Mouse (Mus musculus): ENCODE measurements around the gene Hnrnpl. TPM values are rescaled to one million over a fixed set of nuclear protein-coding genes. Genes with fewer than 3 reads are reported as not detected.
"Not testable (repeated sequence)": the region's sequence is repeated elsewhere in the genome, so short reads cannot be mapped to it uniquely, and the experiment has no call there.

Hnrnpl gene
- polyA plus RNA-seq, 1 experiment from 2014 or later, result 284 TPM

- Histone ChIP-seq H3K4me1 (peaks cover 26% of the 10 kb centered on the region), H3K4me2 (replicated peaks) (0 out of 2 replicates have a peak overlapping the region, but pooled peaks have one; percentile 36)
- not testable (repeated sequence) for H3K9ac ChIP-seq; H3K36me3 ChIP-seq; H3K27ac ChIP-seq; H3K9me3 ChIP-seq; H3K27me3 ChIP-seq; H3K4me3 ChIP-seq; ATAC-seq (ENCODE audit: low FRiP score, low read depth)
- WGBS, result 30% methylated on average over 23 of the region's 23 CpGs
These were observed 59.4 kb downstream of the Hnrnpl start for GRCm38 (mm10) chr7:28867508-28868340.

GRCm38 (mm10) chr7:28870901-28871664, 62.7 kb downstream of the Hnrnpl start:
- no peak overlapping the region for H3K4me2 ChIP-seq (replicated peaks)
- no peaks in the 10 kb centered on the region for H3K36me3 ChIP-seq
- no peaks in the 10 kb centered on the region for H3K27me3 ChIP-seq
- WGBS, result 87% methylated on average over 24 of the region's 24 CpGs
- ATAC-seq (ENCODE audit: low FRiP score, low read depth), result no peak
- no peak overlapping the region for H3K9ac ChIP-seq
- no peaks in the 10 kb centered on the region for H3K9me3 ChIP-seq
- H3K4me1 ChIP-seq, result peaks cover 9% of the 10 kb centered on the region; the same call in 1 of the 2 replicates
- H3K4me3 ChIP-seq, result no peak overlapping the region
- H3K27ac ChIP-seq, result no peak overlapping the region

Other genes starting within 250 kb of the Hnrnpl start
- 26.7 and 31.7 TPM in 2 replicates for gene Samd4b, start 210.4 kb upstream of the Hnrnpl start, polyA plus RNA-seq (2015; fragmentation: Nextera tagmentation; extraction: Ambion mirVana)
- gene Pak4, start 210.4 kb upstream of the Hnrnpl start, polyA plus RNA-seq (2015; fragmentation: Nextera tagmentation; extraction: Ambion mirVana), result 33.2 and 33.4 TPM in 2 replicates
- gene Acp7, start 177.2 kb upstream of the Hnrnpl start, polyA plus RNA-seq (2015; fragmentation: Nextera tagmentation; extraction: Ambion mirVana), result not detected in 2 replicates
- 7.0 and 7.6 TPM in 2 replicates for gene Fbxo27, start 115.7 kb upstream of the Hnrnpl start, polyA plus RNA-seq (2015; fragmentation: Nextera tagmentation; extraction: Ambion mirVana)
- 31.8 and 33.9 TPM in 2 replicates for gene Fbxo17, start 91.7 kb upstream of the Hnrnpl start, polyA plus RNA-seq (2015; fragmentation: Nextera tagmentation; extraction: Ambion mirVana)
- 113 and 114 TPM in 2 replicates for gene Mrps12, start 66.7 kb upstream of the Hnrnpl start, polyA plus RNA-seq (2015; fragmentation: Nextera tagmentation; extraction: Ambion mirVana)
- gene Sars2, start 66.5 kb upstream of the Hnrnpl start, polyA plus RNA-seq (2015; fragmentation: Nextera tagmentation; extraction: Ambion mirVana), result 26.7 and 30.4 TPM in 2 replicates
- gene Ccer2, start 52.4 kb upstream of the Hnrnpl start, polyA plus RNA-seq (2015; fragmentation: Nextera tagmentation; extraction: Ambion mirVana), result not detected in 2 replicates
- gene Sirt2, start 41.8 kb upstream of the Hnrnpl start, polyA plus RNA-seq (2015; fragmentation: Nextera tagmentation; extraction: Ambion mirVana), result 85.8 and 87.8 TPM in 2 replicates
- gene Nfkbib, start 41.0 kb upstream of the Hnrnpl start, polyA plus RNA-seq (2015; fragmentation: Nextera tagmentation; extraction: Ambion mirVana), result 41.7 and 46.0 TPM in 2 replicates
- 3.1 and 3.6 TPM in 2 replicates for gene Rinl, start 19.6 kb upstream of the Hnrnpl start, polyA plus RNA-seq (2015; fragmentation: Nextera tagmentation; extraction: Ambion mirVana)
- 155 TPM in 2 replicates for gene Ech1, start 16.7 kb downstream of the Hnrnpl start, polyA plus RNA-seq (2015; fragmentation: Nextera tagmentation; extraction: Ambion mirVana)
- gene Lgals4, start 25.3 kb downstream of the Hnrnpl start, polyA plus RNA-seq (2015; fragmentation: Nextera tagmentation; extraction: Ambion mirVana), result 9.6 and 10.3 TPM in 2 replicates
- gene Lgals7, start 55.3 kb downstream of the Hnrnpl start, polyA plus RNA-seq (2015; fragmentation: Nextera tagmentation; extraction: Ambion mirVana), result 7.6 and 10.3 TPM in 2 replicates
- 0.94 and 0.97 TPM in 2 replicates for gene Capn12, start 72.9 kb downstream of the Hnrnpl start, polyA plus RNA-seq (2015; fragmentation: Nextera tagmentation; extraction: Ambion mirVana)
- 270 and 300 TPM in 2 replicates for gene Actn4, start 153.8 kb downstream of the Hnrnpl start, polyA plus RNA-seq (2015; fragmentation: Nextera tagmentation; extraction: Ambion mirVana)
- gene Eif3k, start 173.3 kb downstream of the Hnrnpl start, polyA plus RNA-seq (2015; fragmentation: Nextera tagmentation; extraction: Ambion mirVana), result 422 and 454 TPM in 2 replicates
- 9.5 and 10.0 TPM in 2 replicates for gene Map4k1, start 173.5 kb downstream of the Hnrnpl start, polyA plus RNA-seq (2015; fragmentation: Nextera tagmentation; extraction: Ambion mirVana)

Measured in limb, embryonic 13.5 days (tissue).